In the genomic region with DNA sequence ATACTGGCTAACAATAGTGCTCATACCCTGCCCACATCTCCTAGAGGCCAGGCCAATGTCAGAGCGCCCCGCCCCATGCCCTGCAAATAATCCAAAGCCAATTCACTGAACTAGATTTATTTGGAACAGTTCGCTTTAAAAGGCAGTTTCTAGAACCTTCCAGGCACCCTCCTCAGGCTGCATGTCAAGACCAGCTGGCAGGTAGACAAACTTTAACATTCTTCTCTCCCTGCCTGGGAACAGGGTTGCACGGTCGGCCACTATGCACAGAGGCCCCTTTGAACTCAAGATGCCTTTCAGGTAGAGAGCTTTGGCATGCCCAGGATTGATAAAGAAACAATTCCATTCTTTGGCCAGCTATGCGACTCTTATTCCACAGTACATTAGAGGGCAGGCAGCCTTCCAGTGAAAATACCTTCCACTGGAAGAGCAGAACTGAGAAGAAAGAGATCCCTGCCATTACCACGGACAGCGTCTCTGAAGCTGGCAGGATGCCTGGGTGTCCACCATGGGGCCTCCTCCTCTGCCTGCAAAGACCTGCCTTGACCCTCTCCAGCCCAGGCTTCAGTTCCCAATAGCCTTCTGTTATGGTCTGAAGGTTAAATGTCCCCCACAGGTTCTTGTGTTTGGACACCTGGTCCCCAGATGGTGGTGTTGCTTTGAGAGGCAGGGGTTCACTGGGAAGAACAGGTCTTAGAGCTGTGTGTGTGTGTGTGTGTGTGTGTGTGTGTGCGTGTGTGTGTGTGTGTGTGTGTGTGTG, we compare ENCODE assay signal across 10 mouse cellular contexts.
DNase-seq lines count a peak whose midpoint lies in the region; ATAC-seq lines count a peak whose summit lies in the region.
"Had no signal": no experiment of that assay in that cellular context is flagged by ENCODE, and none has a peak within 500 bp of the region (broad histone marks: within the 10 kb centered on the region; RNA-seq: fewer than 3 reads in every experiment).

No protein-coding gene starts in this region.

- peak; percentile 26 to 50 for DNase-seq in layer of hippocampus, postnatal 14 days (ENCODE audit: low spot score in 2 of 2)
- no peak for DNase-seq in layer of hippocampus, postnatal 25 days (ENCODE audit: extremely low spot score in 1 of 2, low spot score in 1 of 2)
- peak; percentile 36 for DNase-seq in embryo, embryonic 10 days (ENCODE audit: low spot score)
- DNase-seq in hindbrain, embryonic 14.5 days (ENCODE audit: low spot score), result peak; percentile 25
- DNase-seq in spleen, postnatal 10 days (ENCODE audit: low spot score in 2 of 2), result no peak
- DNase-seq in urinary bladder, postnatal 25 days (ENCODE audit: low spot score), result no peak

- H3K9me3 ChIP-seq in hindbrain, embryonic 14.5 days (ENCODE audit: control insufficient read depth, low read length), result no peaks in the 10 kb centered on the region
- H3K9me3 ChIP-seq: forebrain, embryonic 15.5 days; stomach, embryonic 15.5 days had no signal

- H3K27me3 ChIP-seq in hindbrain, embryonic 14.5 days (ENCODE audit: control insufficient read depth, insufficient read depth, low read length), result no peaks in the 10 kb centered on the region
- H3K27me3 ChIP-seq: forebrain, embryonic 15.5 days; stomach, embryonic 15.5 days had no signal

- 72% methylated on average over 8 of the region's 9 CpGs for WGBS in hindbrain, embryonic 14.5 days

- peak; percentile 37; the same call in 1 of the 2 replicates for ATAC-seq in cerebellum, adult (ENCODE audit: insufficient number of reproducible peaks, low FRiP score, low TSS enrichment)
- no peak for ATAC-seq in hindbrain, embryonic 14.5 days (ENCODE audit: low FRiP score)
- ATAC-seq: forebrain, embryonic 15.5 days; lung, postnatal 0 days had no signal

- H3K4me3 ChIP-seq in hindbrain, embryonic 14.5 days (replicated peaks; ENCODE audit: low read length), result no peak overlapping the region
- H3K4me3 ChIP-seq: forebrain, embryonic 15.5 days; stomach, embryonic 15.5 days had no signal

- H3K4me2 ChIP-seq in hindbrain, embryonic 14.5 days (replicated peaks), result no peak overlapping the region
- H3K4me2 ChIP-seq: forebrain, embryonic 15.5 days; stomach, embryonic 15.5 days had no signal

- no peak overlapping the region for H3K27ac ChIP-seq in hindbrain, embryonic 14.5 days
- H3K27ac ChIP-seq: forebrain, embryonic 15.5 days; stomach, embryonic 15.5 days had no signal

- H3K36me3 ChIP-seq in hindbrain, embryonic 14.5 days (replicated peaks; ENCODE audit: control insufficient read depth, insufficient read depth), result peaks cover 4% of the 10 kb centered on the region; the same call in 1 of the 2 replicates
- H3K36me3 ChIP-seq: stomach, embryonic 15.5 days had no signal

- H3K4me1 ChIP-seq in hindbrain, embryonic 14.5 days (replicated peaks; ENCODE audit: control insufficient read depth, insufficient read depth, low read length), result no peaks in the 10 kb centered on the region
- H3K4me1 ChIP-seq: stomach, embryonic 15.5 days had no signal

- no peak overlapping the region for H3K9ac ChIP-seq in hindbrain, embryonic 14.5 days
- H3K9ac ChIP-seq: forebrain, embryonic 15.5 days; stomach, embryonic 15.5 days had no signal

Comparison
In these comparisons a context has a peak if more than half of its experiments do, and no peak if none do; other contexts are left out.
1. DNase-seq: peak in layer of hippocampus, postnatal 14 days (2 of 2), embryo, embryonic 10 days (single experiment) and hindbrain, embryonic 14.5 days (single experiment); none in layer of hippocampus, postnatal 25 days (0 of 2), spleen, postnatal 10 days (0 of 2) and urinary bladder, postnatal 25 days (single experiment).